Mouse (Mus musculus) olfactory bulb, adult 2 months (tissue): ENCODE results near the gene Hnrnph2.

Source experiments
- CTCF ChIP-seq: fragments of 200-500 bp; IDR thresholded peaks from 2 replicates; pipeline ENCODE4 v1.5.1; 2012; ENCODE audit warnings: low read depth, mild to moderate bottlenecking, low read length, moderate library complexity; ENCODE audit not compliant: insufficient read depth
- POLR2A ChIP-seq: fragments of 200-500 bp; IDR thresholded peaks from 2 replicates; pipeline ENCODE4 v1.6.1; 2012; ENCODE audit warnings: mild to moderate bottlenecking, low read depth, low read length, moderate library complexity; ENCODE audit not compliant: insufficient read depth

- TF ChIP-seq POLR2A (no peak), CTCF (no peak)
Observed at GRCm38 (mm10) chrX:134612285-134612959, 11.4 kb downstream of the Hnrnph2 start.
